Mouse (Mus musculus) heart, postnatal 0 days (tissue): ENCODE measurements around the gene Syn3. TPM values are rescaled to one million over a fixed set of nuclear protein-coding genes. Genes with fewer than 3 reads are reported as not detected.

Source experiments
- ATAC-seq: fragments of 200-750 bp; cut with Nextera tagmentation; 2 replicates; pipeline ENCODE4 v1.8.0; 2017; ENCODE audit warnings: low read depth, moderate number of reproducible peaks, moderate library complexity; ENCODE audit not compliant: insufficient read depth
- DNase-seq: peaks from one replicate; pipeline ENCODE4 v3.0.0-alpha.2; 2016; ENCODE audit warnings: low spot score
- H3K27ac ChIP-seq: fragments of 300-500 bp; sonication (generic); 2 replicates; pipeline ENCODE4 v1.5.1; 2014; ENCODE audit warnings: low read depth, mild to moderate bottlenecking
- H3K27me3 ChIP-seq: fragments of 300-500 bp; sonication (generic); 2 replicates; pipeline ENCODE4 v1.6.1; 2014; ENCODE audit warnings: low read length, mixed read lengths; ENCODE audit not compliant: control insufficient read depth, insufficient read depth
- H3K36me3 ChIP-seq: fragments of 300-500 bp; sonication (generic); replicated peaks from 2 replicates; pipeline ENCODE4 v1.6.1; 2014; ENCODE audit warnings: low read length, mixed read lengths; ENCODE audit not compliant: control insufficient read depth, insufficient read depth
- H3K4me1 ChIP-seq: fragments of 300-500 bp; sonication (generic); 2 replicates; pipeline ENCODE4 v1.6.1; 2014; ENCODE audit warnings: antibody characterized with exemption; ENCODE audit not compliant: control insufficient read depth, insufficient read depth
- H3K4me2 ChIP-seq: fragments of 300-500 bp; sonication (generic); 2 replicates; pipeline ENCODE4 v1.6.1; 2014; ENCODE audit warnings: low read depth, mild to moderate bottlenecking, low read length, moderate library complexity
- H3K4me3 ChIP-seq: fragments of 300-500 bp; sonication (generic); 2 replicates; pipeline ENCODE4 v1.5.1; 2014; ENCODE audit warnings: low read depth, low read length
- H3K9ac ChIP-seq: fragments of 300-500 bp; sonication (generic); replicated peaks from 2 replicates; pipeline ENCODE4 v1.6.1; 2014; ENCODE audit warnings: low read depth, low read length, mixed read lengths
- H3K9me3 ChIP-seq: fragments of 300-500 bp; sonication (generic); replicated peaks from 2 replicates; pipeline ENCODE4 v1.6.1; 2016; ENCODE audit warnings: low read length; ENCODE audit not compliant: control insufficient read depth
- CTCF ChIP-seq: IDR thresholded peaks from 2 replicates; pipeline ENCODE4 v1.5.1; 2016; ENCODE audit warnings: antibody characterized with exemption, control low read depth, low read depth
- EP300 ChIP-seq: IDR thresholded peaks from 2 replicates; pipeline ENCODE4 v1.6.1; 2016; ENCODE audit warnings: antibody characterized with exemption, low read depth
- WGBS: fragments of 180-500 bp; shearing (Covaris S2); extraction: QIAGEN DNeasy Blood & Tissue Kit; methylation state at CpG from one replicate; pipeline ENCODE4 v1.1.7; 2014; 5-methylcytosine and 5-hydroxymethylcytosine counted together
- polyA plus RNA-seq: library from polyadenylated mRNA; unstranded; fragments of >200 nt; fragmentation: Nextera tagmentation; extraction: Ambion mirVana; gene quantifications from 2 replicates; pipeline ENCODE4 v1.2.1, GENCODE M21; 2015
- total RNA-seq: library from RNA; depleted of rRNA; stranded (reverse); fragments of >200 nt; gene quantifications from 2 replicates; pipeline ENCODE4 v1.2.3, GENCODE M21; 2014; ENCODE audit warnings: low replicate concordance

The Syn3 gene
- total and polyA plus RNA-seq, 2 experiments from 2014 or later, result 0.48 TPM; not detected in 1

DNA sequence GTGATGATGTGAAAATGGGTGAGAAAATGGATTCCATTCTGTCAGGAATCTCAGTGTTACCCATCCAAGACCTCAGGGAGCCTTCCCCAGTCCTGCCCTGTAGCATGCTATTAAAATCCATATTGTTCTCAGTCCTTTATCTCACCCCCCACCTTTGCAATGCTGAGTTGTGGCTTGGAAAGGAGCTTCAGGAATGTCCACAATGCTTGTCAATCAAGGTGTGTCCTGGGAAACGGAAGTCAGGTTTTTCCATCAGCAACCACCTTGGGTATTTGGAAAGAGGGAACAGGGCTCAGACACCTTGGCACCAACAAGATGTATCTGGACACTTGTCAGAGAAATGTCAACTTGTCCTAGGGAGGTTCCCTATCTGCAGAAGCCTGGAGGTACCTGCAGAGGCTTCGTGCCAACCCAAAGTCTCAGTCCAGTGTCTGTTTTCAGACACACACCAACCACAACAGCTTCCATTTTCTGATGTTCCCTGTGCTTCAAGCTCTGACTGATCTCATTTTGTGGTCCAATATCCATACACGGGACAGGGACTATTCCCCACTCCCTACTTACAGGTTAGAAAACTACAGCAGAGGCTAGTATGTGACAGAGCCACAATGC, 302.2 kb downstream of the Syn3 start:
- no peak for ATAC-seq
- WGBS, result 69% methylated on average over 3 of the region's 3 CpGs
- TF ChIP-seq CTCF (no peak), EP300 (no peak)

DNA sequence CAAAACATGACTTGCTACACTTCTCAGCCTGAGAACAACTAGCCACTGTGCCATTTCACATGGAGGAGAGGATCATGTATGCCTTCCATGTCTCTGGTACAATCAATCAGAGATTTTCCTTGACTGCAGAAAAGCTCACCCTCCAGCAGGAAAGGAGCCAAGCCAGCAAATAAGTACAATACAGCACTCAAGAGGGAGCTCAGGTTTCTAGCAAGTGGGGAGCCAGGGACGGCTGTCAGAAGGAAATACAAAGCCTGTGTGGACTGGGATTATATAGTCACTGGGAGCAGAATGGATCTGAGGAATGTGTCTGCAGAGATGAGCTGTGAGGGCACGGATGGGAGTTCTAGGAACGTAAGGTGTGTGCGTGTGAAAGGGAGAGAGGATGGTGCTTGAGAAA, 304.0 kb downstream of the Syn3 start:
- no peaks in the 10 kb centered on the region for H3K36me3 ChIP-seq
- 60% methylated on average over 4 of the region's 4 CpGs for WGBS
- ATAC-seq (no peak), DNase-seq (no peak)
- no peak overlapping the region for H3K4me3 ChIP-seq
- H3K9me3 ChIP-seq, result no peaks in the 10 kb centered on the region
- no peaks in the 10 kb centered on the region for H3K4me1 ChIP-seq
- TF ChIP-seq EP300, result no peak
- no peak for TF ChIP-seq CTCF
- no peak overlapping the region for H3K9ac ChIP-seq
- no peaks in the 10 kb centered on the region for H3K27me3 ChIP-seq
- no peak overlapping the region for H3K4me2 ChIP-seq
- no peak overlapping the region for H3K27ac ChIP-seq

More for the DNA sequence above, 302.2 kb downstream of the Syn3 start:
- Histone ChIP-seq H3K36me3 (no peaks in the 10 kb centered on the region), H3K9ac (no peak overlapping the region), H3K4me1 (no peaks in the 10 kb centered on the region), H3K27ac (no peak overlapping the region), H3K4me2 (no peak overlapping the region), H3K4me3 (no peak overlapping the region), H3K9me3 (no peaks in the 10 kb centered on the region), H3K27me3 (no peaks in the 10 kb centered on the region)
- DNase-seq, result no peak

GRCm38 (mm10) chr10:86193863-86194434, 304.7 kb downstream of the Syn3 start:
- no peaks in the 10 kb centered on the region for H3K27me3 ChIP-seq
- no peak overlapping the region for H3K4me3 ChIP-seq
- DNase-seq, result no peak

GRCm38 (mm10) chr10:86188614-86189013, 310.1 kb downstream of the Syn3 start:
- DNase-seq, result no peak
- Histone ChIP-seq H3K4me3 (no peak overlapping the region), H3K9ac (no peak overlapping the region), H3K4me2 (no peak overlapping the region), H3K9me3 (no peaks in the 10 kb centered on the region), H3K27ac (no peak overlapping the region), H3K27me3 (no peaks in the 10 kb centered on the region), H3K36me3 (no peaks in the 10 kb centered on the region), H3K4me1 (no peaks in the 10 kb centered on the region)
- TF ChIP-seq CTCF (no peak), EP300 (no peak)
- WGBS, result 53% methylated on average over 4 of the region's 4 CpGs
- ATAC-seq, result no peak

More at GRCm38 (mm10) chr10:86193863-86194434, 304.7 kb downstream of the Syn3 start:
- Histone ChIP-seq H3K36me3 (no peaks in the 10 kb centered on the region), H3K27ac (no peak overlapping the region), H3K4me2 (no peak overlapping the region), H3K4me1 (no peaks in the 10 kb centered on the region), H3K9me3 (no peaks in the 10 kb centered on the region), H3K9ac (no peak overlapping the region)
- no peak for ATAC-seq
- WGBS, result 34% methylated on average over 4 of the region's 4 CpGs
- no peak for TF ChIP-seq EP300
- TF ChIP-seq CTCF, result no peak

DNA sequence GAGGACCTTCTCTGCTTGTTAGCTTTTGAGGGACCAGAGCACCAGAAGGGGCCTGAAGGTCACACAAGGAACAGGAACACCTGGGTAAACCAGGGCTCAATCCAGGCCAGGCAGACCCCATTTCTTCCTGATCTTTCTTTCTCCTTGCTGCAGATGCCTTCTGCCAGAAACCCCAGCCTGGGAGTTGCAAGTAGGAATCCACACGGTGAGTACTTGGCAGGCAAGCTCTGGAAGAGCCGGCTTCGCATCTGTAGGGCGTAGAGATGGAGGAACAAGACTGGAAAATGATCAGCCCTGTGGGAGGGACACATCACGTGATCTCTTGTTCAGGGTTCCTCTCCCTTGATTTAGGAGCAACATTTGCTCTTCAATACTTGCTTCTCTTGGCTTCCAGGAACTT, 310.8 kb downstream of the Syn3 start:
- Histone ChIP-seq H3K36me3 (no peaks in the 10 kb centered on the region), H3K4me1 (no peaks in the 10 kb centered on the region), H3K4me2 (no peak overlapping the region), H3K9me3 (no peaks in the 10 kb centered on the region), H3K27me3 (no peaks in the 10 kb centered on the region), H3K27ac (no peak overlapping the region), H3K4me3 (no peak overlapping the region), H3K9ac (no peak overlapping the region)
- no peak for ATAC-seq
- no peak for DNase-seq
- WGBS, result 81% methylated on average over 5 of the region's 5 CpGs
- TF ChIP-seq CTCF, result no peak
- no peak for TF ChIP-seq EP300
